Mouse (Mus musculus) forebrain, embryonic 13.5 days (tissue): ENCODE measurements around the gene St6galnac5. TPM values are rescaled to one million over a fixed set of nuclear protein-coding genes. Genes with fewer than 3 reads are reported as not detected.
"Not testable (repeated sequence)": the region's sequence is repeated elsewhere in the genome, so short reads cannot be mapped to it uniquely, and the experiment has no call there.

Experiments used
- ATAC-seq: fragments of 200-750 bp; cut with Nextera tagmentation; 2 replicates; pipeline ENCODE4 v1.8.0; 2017
- H3K27ac ChIP-seq: fragments of 300-500 bp; sonication (generic); 2 replicates; pipeline ENCODE4 v1.5.1; 2015; ENCODE audit warnings: inconsistent platforms, mild to moderate bottlenecking, moderate library complexity
- H3K27me3 ChIP-seq: fragments of 300-500 bp; sonication (generic); 2 replicates; pipeline ENCODE4 v1.6.1; 2015; ENCODE audit warnings: mild to moderate bottlenecking, inconsistent platforms
- H3K36me3 ChIP-seq: fragments of 300-500 bp; sonication (generic); 2 replicates; pipeline ENCODE4 v1.6.1; 2015; ENCODE audit warnings: mild to moderate bottlenecking, inconsistent platforms; ENCODE audit not compliant: poor library complexity, severe bottlenecking
- H3K4me1 ChIP-seq: fragments of 300-500 bp; sonication (generic); 2 replicates; pipeline ENCODE4 v1.6.1; 2015; ENCODE audit warnings: inconsistent platforms
- H3K4me2 ChIP-seq: fragments of 300-500 bp; sonication (generic); 2 replicates; pipeline ENCODE4 v1.6.1; 2015; ENCODE audit warnings: inconsistent platforms, mild to moderate bottlenecking, moderate library complexity
- H3K4me3 ChIP-seq: fragments of 300-500 bp; sonication (generic); 2 replicates; pipeline ENCODE4 v1.5.1; 2015; ENCODE audit warnings: mild to moderate bottlenecking, inconsistent platforms
- H3K9ac ChIP-seq: fragments of 300-500 bp; sonication (generic); 2 replicates; pipeline ENCODE4 v1.6.1; 2015; ENCODE audit warnings: mild to moderate bottlenecking, inconsistent platforms
- H3K9me3 ChIP-seq: fragments of 300-500 bp; sonication (generic); replicated peaks from 2 replicates; pipeline ENCODE4 v1.6.1; 2016; ENCODE audit warnings: inconsistent platforms
- WGBS: fragments of 180-500 bp; shearing (Covaris S2); methylation state at CpG from one replicate; pipeline ENCODE4 v1.1.7; 2015; 5-methylcytosine and 5-hydroxymethylcytosine counted together
- polyA plus RNA-seq: library from polyadenylated mRNA; unstranded; fragments of >200 nt; fragmentation: Nextera tagmentation; extraction: Ambion mirVana; gene quantifications from 2 replicates; pipeline ENCODE4 v1.2.1, GENCODE M21; 2015

Gene St6galnac5
- polyA plus RNA-seq, 1 experiment from 2014 or later: 5.7 TPM

GRCm38 (mm10) chr3:152797354-152797753, 184.7 kb downstream of the St6galnac5 start:
- no peak overlapping the region for H3K9ac ChIP-seq
- H3K4me3 ChIP-seq: no peak overlapping the region
- H3K27ac ChIP-seq: no peak overlapping the region
- 22% methylated on average over 2 of the region's 2 CpGs for WGBS
- H3K36me3 ChIP-seq: no peaks in the 10 kb centered on the region
- no peak overlapping the region for H3K4me2 ChIP-seq
- no peaks in the 10 kb centered on the region for H3K27me3 ChIP-seq
- no peaks in the 10 kb centered on the region for H3K9me3 ChIP-seq
- H3K4me1 ChIP-seq: no peaks in the 10 kb centered on the region
- ATAC-seq: no peak

GRCm38 (mm10) chr3:152796216-152796615, 185.8 kb downstream of the St6galnac5 start:
- no peaks in the 10 kb centered on the region for H3K9me3 ChIP-seq
- H3K4me2 ChIP-seq: no peak overlapping the region
- H3K27me3 ChIP-seq: no peaks in the 10 kb centered on the region
- ATAC-seq: no peak
- H3K36me3 ChIP-seq: no peaks in the 10 kb centered on the region
- H3K9ac ChIP-seq: no peak overlapping the region
- H3K4me3 ChIP-seq: no peak overlapping the region
- H3K27ac ChIP-seq: no peak overlapping the region
- WGBS: 81% methylated on average over 4 of the region's 4 CpGs
- no peaks in the 10 kb centered on the region for H3K4me1 ChIP-seq

GRCm38 (mm10) chr3:152793006-152793405, 189.0 kb downstream of the St6galnac5 start:
- H3K4me3 ChIP-seq: no peak overlapping the region
- H3K27me3 ChIP-seq: no peaks in the 10 kb centered on the region
- ATAC-seq: no peak
- 92% methylated on average over 4 of the region's 4 CpGs for WGBS
- H3K9me3 ChIP-seq: no peaks in the 10 kb centered on the region
- no peak overlapping the region for H3K4me2 ChIP-seq
- 0 out of 2 replicates have a peak, but pooled peaks cover 1% of the 10 kb centered on the region for H3K36me3 ChIP-seq
- no peaks in the 10 kb centered on the region for H3K4me1 ChIP-seq
- H3K9ac ChIP-seq: no peak overlapping the region
- H3K27ac ChIP-seq: no peak overlapping the region

GRCm38 (mm10) chr3:152792601-152793000, 189.4 kb downstream of the St6galnac5 start:
- Histone ChIP-seq H3K27me3 (no peaks in the 10 kb centered on the region), H3K4me2 (no peak overlapping the region), H3K9me3 (no peaks in the 10 kb centered on the region), H3K4me1 (no peaks in the 10 kb centered on the region), H3K4me3 (no peak overlapping the region), H3K36me3 (peaks cover 5% of the 10 kb centered on the region; the same call in 1 of the 2 replicates), H3K27ac (no peak overlapping the region), H3K9ac (no peak overlapping the region)
- no peak for ATAC-seq
- WGBS: 90% methylated on average over 5 of the region's 5 CpGs

- WGBS: 87% methylated on average over 5 of the region's 5 CpGs
- not testable (repeated sequence) for ATAC-seq, H3K4me1 ChIP-seq, H3K27ac ChIP-seq, H3K36me3 ChIP-seq, H3K4me2 ChIP-seq, H3K9me3 ChIP-seq, H3K4me3 ChIP-seq, H3K27me3 ChIP-seq, H3K9ac ChIP-seq
Observed at GRCm38 (mm10) chr3:152788301-152788953, 193.6 kb downstream of the St6galnac5 start.

- 97% methylated on average over 10 of the region's 13 CpGs for WGBS
- ATAC-seq, H3K36me3 ChIP-seq: not testable (repeated sequence)
Observed at GRCm38 (mm10) chr3:152784353-152784752, 197.7 kb downstream of the St6galnac5 start.

GRCm38 (mm10) chr3:152783792-152784191, 198.3 kb downstream of the St6galnac5 start:
- Histone ChIP-seq H3K9me3 (no peaks in the 10 kb centered on the region), H3K4me2 (no peak overlapping the region), H3K36me3 (peaks cover 8% of the 10 kb centered on the region; the same call in 1 of the 2 replicates), H3K4me3 (no peak overlapping the region), H3K4me1 (no peaks in the 10 kb centered on the region), H3K9ac (no peak overlapping the region), H3K27ac (no peak overlapping the region), H3K27me3 (no peaks in the 10 kb centered on the region)
- ATAC-seq: peak; percentile 84
- whole genome bisulfite sequencing: 21% methylated on average over 7 of the region's 7 CpGs

More at GRCm38 (mm10) chr3:152784353-152784752, 197.7 kb downstream of the St6galnac5 start:
- not testable (repeated sequence) for H3K4me2 ChIP-seq, H3K4me3 ChIP-seq, H3K27ac ChIP-seq, H3K4me1 ChIP-seq, H3K9me3 ChIP-seq, H3K9ac ChIP-seq, H3K27me3 ChIP-seq

GRCm38 (mm10) chr3:152779819-152780218, 202.2 kb downstream of the St6galnac5 start:
- no peak overlapping the region for H3K9ac ChIP-seq
- H3K4me2 ChIP-seq: no peak overlapping the region
- no peaks in the 10 kb centered on the region for H3K27me3 ChIP-seq
- peaks cover 4% of the 10 kb centered on the region; the same call in 1 of the 2 replicates for H3K36me3 ChIP-seq
- 39% methylated on average over 4 of the region's 4 CpGs for WGBS
- H3K9me3 ChIP-seq: no peaks in the 10 kb centered on the region
- ATAC-seq: 0 out of 2 replicates have a peak, but pooled peaks have one; percentile 4
- no peaks in the 10 kb centered on the region for H3K4me1 ChIP-seq
- no peak overlapping the region for H3K4me3 ChIP-seq
- no peak overlapping the region for H3K27ac ChIP-seq

- Histone ChIP-seq H3K4me1 (no peaks in the 10 kb centered on the region), H3K9me3 (no peaks in the 10 kb centered on the region), H3K9ac (no peak overlapping the region), H3K4me3 (no peak overlapping the region), H3K27ac (no peak overlapping the region), H3K27me3 (no peaks in the 10 kb centered on the region), H3K36me3 (peaks cover 4% of the 10 kb centered on the region; the same call in 1 of the 2 replicates), H3K4me2 (no peak overlapping the region)
- WGBS: 86% methylated on average over 16 of the region's 16 CpGs
- ATAC-seq: no peak
Observed at GRCm38 (mm10) chr3:152776872-152777540, 205.0 kb downstream of the St6galnac5 start.

GRCm38 (mm10) chr3:152776363-152776762, 205.7 kb downstream of the St6galnac5 start:
- H3K27me3 ChIP-seq: no peaks in the 10 kb centered on the region
- ATAC-seq: no peak
- H3K4me1 ChIP-seq: no peaks in the 10 kb centered on the region
- H3K36me3 ChIP-seq: peaks cover 4% of the 10 kb centered on the region; the same call in 1 of the 2 replicates
- H3K9ac ChIP-seq: no peak overlapping the region
- no peak overlapping the region for H3K4me3 ChIP-seq
- H3K9me3 ChIP-seq: no peaks in the 10 kb centered on the region
- no peak overlapping the region for H3K4me2 ChIP-seq
- WGBS: 78% methylated on average over 6 of the region's 6 CpGs
- no peak overlapping the region for H3K27ac ChIP-seq

- 87% methylated on average over 6 of the region's 6 CpGs for WGBS
- no peak overlapping the region for H3K9ac ChIP-seq
- H3K27ac ChIP-seq: no peak overlapping the region
- no peaks in the 10 kb centered on the region for H3K27me3 ChIP-seq
- no peaks in the 10 kb centered on the region for H3K9me3 ChIP-seq
- no peaks in the 10 kb centered on the region for H3K4me1 ChIP-seq
- H3K4me3 ChIP-seq: no peak overlapping the region
- H3K36me3 ChIP-seq: peaks cover 24% of the 10 kb centered on the region
- no peak overlapping the region for H3K4me2 ChIP-seq
- no peak for ATAC-seq
Observed at GRCm38 (mm10) chr3:152770056-152770455, 212.0 kb downstream of the St6galnac5 start.

- 0 out of 2 replicates have a peak, but pooled peaks cover 4% of the 10 kb centered on the region for H3K4me1 ChIP-seq
- no peaks in the 10 kb centered on the region for H3K9me3 ChIP-seq
- no peak overlapping the region for H3K4me3 ChIP-seq
- peaks cover 21% of the 10 kb centered on the region for H3K36me3 ChIP-seq
- ATAC-seq: no peak
- 77% methylated on average over 11 of the region's 11 CpGs for WGBS
- H3K27ac ChIP-seq: no peak overlapping the region
- H3K27me3 ChIP-seq: no peaks in the 10 kb centered on the region
- no peak overlapping the region for H3K4me2 ChIP-seq
- H3K9ac ChIP-seq: no peak overlapping the region
Observed at GRCm38 (mm10) chr3:152767485-152767884, 214.6 kb downstream of the St6galnac5 start.
